9 mouse cellular contexts compared by ENCODE assay signal in genomic region chr3:149519575-149519929, GRCm38 (mm10).
A peak's percentile ranks its signal among the peaks of the same experiment; 100 is the strongest.
DNase-seq lines count a peak whose midpoint lies in the region; ATAC-seq and TF ChIP-seq lines count a peak whose summit lies in the region.
"Had no signal": no experiment of that assay in that cellular context is flagged by ENCODE, and none has a peak within 500 bp of the region (broad histone marks: within the 10 kb centered on the region; RNA-seq: fewer than 3 reads in every experiment).

No protein-coding gene starts in this region.

- H3K4me3 ChIP-seq in kidney, embryonic 15.5 days (replicated peaks): peak overlapping the region; percentile 46
- H3K4me3 ChIP-seq in embryonic facial prominence, embryonic 10.5 days: peak overlapping the region; percentile 59
- H3K4me3 ChIP-seq in hindbrain, postnatal 0 days (ENCODE audit: low read length): peak overlapping the region; percentile 42

- whole genome bisulfite sequencing in kidney, embryonic 15.5 days: 10% methylated on average over 15 of the region's 15 CpGs
- WGBS in embryonic facial prominence, embryonic 10.5 days: 25% methylated on average over 15 of the region's 15 CpGs
- 12% methylated on average over 15 of the region's 15 CpGs for WGBS in hindbrain, postnatal 0 days

- no peak overlapping the region for H3K9ac ChIP-seq in kidney, embryonic 15.5 days
- H3K9ac ChIP-seq in hindbrain, postnatal 0 days (replicated peaks; ENCODE audit: low read length): 0 out of 2 replicates have a peak overlapping the region, but pooled peaks have one; percentile 1

- TF ChIP-seq CTCF in hindbrain, postnatal 0 days (IDR thresholded peaks at IDR 0.05; ENCODE audit: low read depth): no peak

- peaks cover 23% of the 10 kb centered on the region for H3K27me3 ChIP-seq in kidney, embryonic 15.5 days
- peaks cover 36% of the 10 kb centered on the region for H3K27me3 ChIP-seq in embryonic facial prominence, embryonic 10.5 days (replicated peaks; ENCODE audit: low read depth, poor library complexity, severe bottlenecking)
- no peaks in the 10 kb centered on the region for H3K27me3 ChIP-seq in hindbrain, postnatal 0 days (ENCODE audit: insufficient read depth, low read length)

- DNase-seq in kidney, adult 11 months: no peak
- no peak for DNase-seq in embryonic facial prominence, embryonic 10.5 days (ENCODE audit: low spot score)
- DNase-seq in hindbrain, postnatal 0 days (ENCODE audit: low spot score): peak; percentile 14
- peak; percentile 39 for DNase-seq in neural tube, embryonic 10.5 days (ENCODE audit: extremely low spot score, low spot score)
- no peak for DNase-seq in adrenal gland, postnatal 4 days (ENCODE audit: low spot score in 2 of 2)
- DNase-seq in testis, postnatal 14 days (ENCODE audit: low spot score): no peak
- no peak for DNase-seq in left cerebral cortex, postnatal 14 days (ENCODE audit: low spot score in 2 of 2)
- DNase-seq: cerebellum, adult 9-11 months had no signal

- peak overlapping the region; percentile 83 for H3K4me2 ChIP-seq in kidney, embryonic 15.5 days
- H3K4me2 ChIP-seq in hindbrain, postnatal 0 days (ENCODE audit: low read depth, low read length): peak overlapping the region; percentile 92

- intact Hi-C loops in left cerebral cortex, postnatal 14 days (cut with DNase I): no loop called here

- no peaks in the 10 kb centered on the region for H3K36me3 ChIP-seq in kidney, embryonic 15.5 days
- no peaks in the 10 kb centered on the region for H3K36me3 ChIP-seq in embryonic facial prominence, embryonic 10.5 days (replicated peaks)
- H3K36me3 ChIP-seq in hindbrain, postnatal 0 days (ENCODE audit: insufficient read depth, low read length): no peaks in the 10 kb centered on the region

- no peak overlapping the region for H3K27ac ChIP-seq in kidney, embryonic 15.5 days
- H3K27ac ChIP-seq in embryonic facial prominence, embryonic 10.5 days (replicated peaks): peak overlapping the region; percentile 72
- H3K27ac ChIP-seq in hindbrain, postnatal 0 days: no peak overlapping the region

- H3K4me1 ChIP-seq in kidney, embryonic 15.5 days: peaks cover 11% of the 10 kb centered on the region; the same call in 1 of the 2 replicates
- peaks cover 41% of the 10 kb centered on the region for H3K4me1 ChIP-seq in embryonic facial prominence, embryonic 10.5 days
- H3K4me1 ChIP-seq in hindbrain, postnatal 0 days (ENCODE audit: insufficient read depth, low read length): peaks cover 5% of the 10 kb centered on the region

- no peaks in the 10 kb centered on the region for H3K9me3 ChIP-seq in kidney, embryonic 15.5 days (replicated peaks)
- no peaks in the 10 kb centered on the region for H3K9me3 ChIP-seq in embryonic facial prominence, embryonic 10.5 days
- no peaks in the 10 kb centered on the region for H3K9me3 ChIP-seq in hindbrain, postnatal 0 days (ENCODE audit: low read length)

- ATAC-seq in kidney, embryonic 15.5 days (replicated peaks; ENCODE audit: low FRiP score): no peak
- no peak for ATAC-seq in hindbrain, postnatal 0 days

Comparison
In these comparisons a context has a peak if more than half of its experiments do, and no peak if none do; other contexts are left out.
1. DNase-seq: peak in hindbrain, postnatal 0 days (single experiment) and neural tube, embryonic 10.5 days (single experiment); none in kidney, adult 11 months (single experiment), embryonic facial prominence, embryonic 10.5 days (single experiment), adrenal gland, postnatal 4 days (0 of 2), testis, postnatal 14 days (single experiment) and left cerebral cortex, postnatal 14 days (0 of 2).
2. Peak in every context shown above with its lines, with median percentiles within 50 percentile points of each other: H3K4me3 ChIP-seq.